Mouse (Mus musculus) C2C12 (cell line): Measurements from ENCODE around the gene Pou4f2. TPM values are rescaled to one million over a fixed set of nuclear protein-coding genes. Genes with fewer than 3 reads are reported as not detected.

ENCODE experiments used
- H3K27me3 ChIP-seq: one replicate; pipeline ENCODE4 v1.6.1; 2011; ENCODE audit not compliant: control insufficient read depth, insufficient read depth, insufficient read length
- H3K36me3 ChIP-seq: one replicate; pipeline ENCODE4 v1.6.1; 2011; ENCODE audit not compliant: control insufficient read depth, insufficient read depth
- H3K4me3 ChIP-seq: one replicate; pipeline ENCODE4 v1.5.1; 2011; ENCODE audit warnings: mild to moderate bottlenecking, control low read depth; ENCODE audit not compliant: poor library complexity, insufficient read depth, severe bottlenecking
- H3K79me2 ChIP-seq: one replicate; pipeline ENCODE4 v1.6.1; 2011; ENCODE audit not compliant: control insufficient read depth, insufficient read depth
- H3K79me3 ChIP-seq: one replicate; pipeline ENCODE4 v1.6.1; 2011; ENCODE audit warnings: low read depth, control low read depth
- H3ac ChIP-seq: one replicate; pipeline ENCODE3; 2011; ENCODE audit warnings: low read depth; ENCODE audit not compliant: control insufficient read depth, insufficient read length
- CEBPB ChIP-seq: IDR thresholded peaks from one replicate; pipeline ENCODE4 v1.6.1; 2011; ENCODE audit warnings: low read depth, mild to moderate bottlenecking, control low read depth, moderate library complexity
- CTCF ChIP-seq: IDR thresholded peaks from one replicate; pipeline ENCODE4 v1.5.1; 2011; ENCODE audit not compliant: control insufficient read depth, insufficient read depth, insufficient read length
- FOSL1 ChIP-seq: IDR thresholded peaks from one replicate; pipeline ENCODE4 v1.8.0; 2011; ENCODE audit warnings: mild to moderate bottlenecking, low read length; ENCODE audit not compliant: poor library complexity, insufficient read depth, severe bottlenecking
- MAX ChIP-seq: IDR thresholded peaks from one replicate; pipeline ENCODE4 v1.6.1; 2011; ENCODE audit warnings: mild to moderate bottlenecking, control low read depth
- MYOD1 ChIP-seq: IDR thresholded peaks from one replicate; pipeline ENCODE4 v1.6.1; 2011; ENCODE audit warnings: low read depth; ENCODE audit not compliant: control insufficient read depth, insufficient read length
- MYOG ChIP-seq: IDR thresholded peaks from one replicate; pipeline ENCODE4 v1.6.1; 2011; ENCODE audit not compliant: control insufficient read depth, insufficient read length; ENCODE audit errors: extremely low read depth
- USF1 ChIP-seq: IDR thresholded peaks from one replicate; pipeline ENCODE4 v1.6.1; 2011; ENCODE audit warnings: low read depth, mild to moderate bottlenecking, control low read depth, moderate library complexity
- polyA plus RNA-seq: library from polyadenylated mRNA; unstranded; fragments of >200 nt; fragmentation: generic; extraction: Trizol; gene quantifications from one replicate; pipeline ENCODE4 v1.2.1, GENCODE M21; 2012; ENCODE audit warnings: missing spikeins

The Pou4f2 gene
- polyA plus RNA-seq, 1 experiment: not detected

- Histone ChIP-seq H3K36me3 (no peaks in the 10 kb centered on the region), H3K4me3 (no peak overlapping the region), H3ac (no peak overlapping the region), H3K27me3 (peaks cover 3% of the 10 kb centered on the region), H3K79me3 (no peaks in the 10 kb centered on the region), H3K79me2 (no peaks in the 10 kb centered on the region)
- TF ChIP-seq CTCF (no peak), FOSL1 (no peak), MYOG (no peak), MAX (no peak), MYOD1 (no peak), USF1 (no peak), CEBPB (no peak)
Measured at GRCm38 (mm10) chr8:78442781-78443180, 6.3 kb upstream of the Pou4f2 start.

GRCm38 (mm10) chr8:78438121-78438520, 1.7 kb upstream of the Pou4f2 start:
- no peaks in the 10 kb centered on the region for H3K79me3 ChIP-seq
- H3K27me3 ChIP-seq: peaks cover 43% of the 10 kb centered on the region
- no peaks in the 10 kb centered on the region for H3K36me3 ChIP-seq
- H3ac ChIP-seq: no peak overlapping the region
- TF ChIP-seq CEBPB: no peak
- no peak overlapping the region for H3K4me3 ChIP-seq
- no peaks in the 10 kb centered on the region for H3K79me2 ChIP-seq

GRCm38 (mm10) chr8:78437140-78438045, 948 bp upstream of the Pou4f2 start:
- no peaks in the 10 kb centered on the region for H3K36me3 ChIP-seq
- no peak overlapping the region for H3ac ChIP-seq
- H3K79me3 ChIP-seq: no peaks in the 10 kb centered on the region
- no peak overlapping the region for H3K4me3 ChIP-seq
- H3K79me2 ChIP-seq: no peaks in the 10 kb centered on the region
- peaks cover 43% of the 10 kb centered on the region for H3K27me3 ChIP-seq
- TF ChIP-seq CEBPB: no peak
- TF ChIP-seq USF1: no peak
- no peak for TF ChIP-seq MAX
- TF ChIP-seq MYOG: no peak
- TF ChIP-seq FOSL1: no peak
- TF ChIP-seq CTCF: no peak
- no peak for TF ChIP-seq MYOD1

- no peak overlapping the region for H3ac ChIP-seq
- H3K36me3 ChIP-seq: no peaks in the 10 kb centered on the region
- peaks cover 43% of the 10 kb centered on the region for H3K27me3 ChIP-seq
- no peak overlapping the region for H3K4me3 ChIP-seq
- H3K79me3 ChIP-seq: no peaks in the 10 kb centered on the region
- TF ChIP-seq CEBPB: no peak
- no peak for TF ChIP-seq USF1
- TF ChIP-seq CTCF: no peak
- TF ChIP-seq FOSL1: no peak
- TF ChIP-seq MAX: no peak
- TF ChIP-seq MYOD1: no peak
- no peak for TF ChIP-seq MYOG
- no peaks in the 10 kb centered on the region for H3K79me2 ChIP-seq
Measured at GRCm38 (mm10) chr8:78436661-78437060, 216 bp upstream of the Pou4f2 start.

DNA sequence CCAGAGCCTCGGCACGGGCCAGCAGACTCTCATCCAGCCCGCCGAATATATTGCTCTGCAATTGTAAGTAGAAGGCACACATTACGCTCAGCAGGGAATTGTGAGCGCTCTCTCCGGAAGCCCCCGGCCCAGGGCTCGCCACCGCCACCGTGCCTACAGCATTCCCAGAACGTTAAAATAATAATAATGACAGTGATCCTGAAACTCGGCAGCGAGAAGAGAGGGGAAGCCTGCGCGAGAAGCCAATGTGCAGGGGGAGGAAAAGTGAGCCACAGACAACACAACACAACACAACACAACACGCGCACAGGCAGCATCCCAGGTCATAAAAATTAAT, 853 bp downstream of the Pou4f2 start:
- no peaks in the 10 kb centered on the region for H3K79me3 ChIP-seq
- H3K36me3 ChIP-seq: no peaks in the 10 kb centered on the region
- H3ac ChIP-seq: no peak overlapping the region
- peaks cover 43% of the 10 kb centered on the region for H3K27me3 ChIP-seq
- no peaks in the 10 kb centered on the region for H3K79me2 ChIP-seq
- TF ChIP-seq MYOD1: no peak
- TF ChIP-seq MYOG: no peak
- no peak for TF ChIP-seq USF1
- no peak overlapping the region for H3K4me3 ChIP-seq

GRCm38 (mm10) chr8:78434823-78435623, 1.4 kb downstream of the Pou4f2 start:
- peaks cover 43% of the 10 kb centered on the region for H3K27me3 ChIP-seq
- H3K4me3 ChIP-seq: no peak overlapping the region
- no peaks in the 10 kb centered on the region for H3K79me3 ChIP-seq
- H3ac ChIP-seq: no peak overlapping the region
- H3K36me3 ChIP-seq: no peaks in the 10 kb centered on the region
- no peak for TF ChIP-seq FOSL1
- TF ChIP-seq CEBPB: no peak
- TF ChIP-seq MAX: no peak
- TF ChIP-seq MYOD1: no peak
- TF ChIP-seq MYOG: no peak
- TF ChIP-seq USF1: no peak
- TF ChIP-seq CTCF: no peak
- no peaks in the 10 kb centered on the region for H3K79me2 ChIP-seq
